Mouse (Mus musculus) heart, postnatal 0 days (tissue): Measurements from ENCODE around the gene Megf9. TPM values are rescaled to one million over a fixed set of nuclear protein-coding genes. Genes with fewer than 3 reads are reported as not detected.

ENCODE experiments used
- ATAC-seq: fragments of 200-750 bp; cut with Nextera tagmentation; 2 replicates; pipeline ENCODE4 v1.8.0; 2017; ENCODE audit warnings: low read depth, moderate number of reproducible peaks, moderate library complexity; ENCODE audit not compliant: insufficient read depth
- DNase-seq: peaks from one replicate; pipeline ENCODE4 v3.0.0-alpha.2; 2016; ENCODE audit warnings: low spot score
- H3K27ac ChIP-seq: fragments of 300-500 bp; sonication (generic); 2 replicates; pipeline ENCODE4 v1.5.1; 2014; ENCODE audit warnings: low read depth, mild to moderate bottlenecking
- H3K27me3 ChIP-seq: fragments of 300-500 bp; sonication (generic); 2 replicates; pipeline ENCODE4 v1.6.1; 2014; ENCODE audit warnings: low read length, mixed read lengths; ENCODE audit not compliant: control insufficient read depth, insufficient read depth
- H3K36me3 ChIP-seq: fragments of 300-500 bp; sonication (generic); replicated peaks from 2 replicates; pipeline ENCODE4 v1.6.1; 2014; ENCODE audit warnings: low read length, mixed read lengths; ENCODE audit not compliant: control insufficient read depth, insufficient read depth
- H3K4me1 ChIP-seq: fragments of 300-500 bp; sonication (generic); 2 replicates; pipeline ENCODE4 v1.6.1; 2014; ENCODE audit warnings: antibody characterized with exemption; ENCODE audit not compliant: control insufficient read depth, insufficient read depth
- H3K4me2 ChIP-seq: fragments of 300-500 bp; sonication (generic); 2 replicates; pipeline ENCODE4 v1.6.1; 2014; ENCODE audit warnings: low read depth, mild to moderate bottlenecking, low read length, moderate library complexity
- H3K4me3 ChIP-seq: fragments of 300-500 bp; sonication (generic); 2 replicates; pipeline ENCODE4 v1.5.1; 2014; ENCODE audit warnings: low read depth, low read length
- H3K9ac ChIP-seq: fragments of 300-500 bp; sonication (generic); replicated peaks from 2 replicates; pipeline ENCODE4 v1.6.1; 2014; ENCODE audit warnings: low read depth, low read length, mixed read lengths
- H3K9me3 ChIP-seq: fragments of 300-500 bp; sonication (generic); replicated peaks from 2 replicates; pipeline ENCODE4 v1.6.1; 2016; ENCODE audit warnings: low read length; ENCODE audit not compliant: control insufficient read depth
- CTCF ChIP-seq: IDR thresholded peaks from 2 replicates; pipeline ENCODE4 v1.5.1; 2016; ENCODE audit warnings: antibody characterized with exemption, control low read depth, low read depth
- EP300 ChIP-seq: IDR thresholded peaks from 2 replicates; pipeline ENCODE4 v1.6.1; 2016; ENCODE audit warnings: antibody characterized with exemption, low read depth
- WGBS: fragments of 180-500 bp; shearing (Covaris S2); extraction: QIAGEN DNeasy Blood & Tissue Kit; methylation state at CpG from one replicate; pipeline ENCODE4 v1.1.7; 2014; 5-methylcytosine and 5-hydroxymethylcytosine counted together
- polyA plus RNA-seq: library from polyadenylated mRNA; unstranded; fragments of >200 nt; fragmentation: Nextera tagmentation; extraction: Ambion mirVana; gene quantifications from 2 replicates; pipeline ENCODE4 v1.2.1, GENCODE M21; 2015
- total RNA-seq: library from RNA; depleted of rRNA; stranded (reverse); fragments of >200 nt; gene quantifications from 2 replicates; pipeline ENCODE4 v1.2.3, GENCODE M21; 2014; ENCODE audit warnings: low replicate concordance

The Megf9 gene
- total and polyA plus RNA-seq, 2 experiments from 2014 or later, result 3.3 to 10.8 TPM

- no peak overlapping the region for H3K27ac ChIP-seq
- H3K4me3 ChIP-seq, result no peak overlapping the region
- no peaks in the 10 kb centered on the region for H3K36me3 ChIP-seq
- no peaks in the 10 kb centered on the region for H3K9me3 ChIP-seq
- no peaks in the 10 kb centered on the region for H3K4me1 ChIP-seq
- no peak for DNase-seq
- no peak for ATAC-seq
- TF ChIP-seq CTCF (no peak), EP300 (no peak)
- no peaks in the 10 kb centered on the region for H3K27me3 ChIP-seq
- H3K4me2 ChIP-seq, result no peak overlapping the region
- H3K9ac ChIP-seq, result no peak overlapping the region
These were observed 73.4 kb downstream of the Megf9 start for GRCm38 (mm10) chr4:70461416-70461815.

DNA sequence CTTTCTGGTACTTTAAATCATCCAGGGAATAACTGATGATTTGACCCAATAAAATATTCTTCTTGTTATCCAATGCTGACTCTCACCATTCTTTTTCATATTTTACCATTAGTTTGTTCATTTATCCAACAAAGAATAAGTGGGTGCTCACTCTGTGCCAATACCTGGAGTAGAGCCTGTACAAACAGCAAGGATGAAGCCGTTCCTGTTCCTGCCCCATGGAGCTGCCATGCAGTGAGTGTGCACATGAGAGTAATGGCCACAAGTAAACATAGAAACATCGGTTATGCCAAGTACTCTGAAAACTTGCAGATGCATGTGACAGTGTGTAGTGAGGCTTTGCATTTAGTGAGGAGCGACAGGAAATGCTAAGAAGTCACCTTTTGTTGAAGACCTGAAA lies 82.6 kb downstream of the Megf9 start:
- H3K36me3 ChIP-seq, result 0 out of 2 replicates have a peak, but pooled peaks cover 5% of the 10 kb centered on the region
- TF ChIP-seq CTCF (no peak), EP300 (no peak)
- no peak for ATAC-seq
- H3K4me3 ChIP-seq, result no peak overlapping the region
- no peak overlapping the region for H3K4me2 ChIP-seq
- H3K27ac ChIP-seq, result no peak overlapping the region
- H3K9ac ChIP-seq, result no peak overlapping the region
- no peaks in the 10 kb centered on the region for H3K4me1 ChIP-seq
- DNase-seq, result no peak
- H3K27me3 ChIP-seq, result no peaks in the 10 kb centered on the region
- 82% methylated on average over 3 of the region's 3 CpGs for WGBS
- H3K9me3 ChIP-seq, result no peaks in the 10 kb centered on the region

DNA sequence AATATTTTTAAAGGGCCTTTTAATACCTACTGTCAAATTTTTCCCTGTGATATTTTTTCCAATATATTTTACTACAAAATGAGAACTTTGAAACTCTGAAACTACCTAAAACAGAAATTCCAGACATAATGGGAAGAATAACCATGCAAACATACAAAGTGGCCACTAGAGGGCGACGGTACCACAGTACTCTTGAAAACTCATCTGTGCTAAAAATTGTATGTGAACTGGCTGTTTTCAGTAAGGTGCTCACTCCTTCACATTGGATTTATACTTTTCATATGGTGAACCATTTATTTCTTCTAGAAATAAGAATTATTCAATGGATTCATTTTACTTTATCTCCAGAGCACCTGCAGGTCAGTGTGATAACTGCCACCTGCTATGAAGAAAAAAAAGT lies 83.0 kb downstream of the Megf9 start:
- DNase-seq (peak; percentile 53), ATAC-seq (no peak)
- Histone ChIP-seq H3K9ac (no peak overlapping the region), H3K9me3 (no peaks in the 10 kb centered on the region), H3K27ac (no peak overlapping the region), H3K36me3 (0 out of 2 replicates have a peak, but pooled peaks cover 5% of the 10 kb centered on the region), H3K27me3 (no peaks in the 10 kb centered on the region), H3K4me1 (no peaks in the 10 kb centered on the region), H3K4me2 (no peak overlapping the region), H3K4me3 (no peak overlapping the region)
- TF ChIP-seq CTCF (peak; percentile 89), EP300 (no peak)
- 0% methylated on average over 2 of the region's 2 CpGs for WGBS

DNA sequence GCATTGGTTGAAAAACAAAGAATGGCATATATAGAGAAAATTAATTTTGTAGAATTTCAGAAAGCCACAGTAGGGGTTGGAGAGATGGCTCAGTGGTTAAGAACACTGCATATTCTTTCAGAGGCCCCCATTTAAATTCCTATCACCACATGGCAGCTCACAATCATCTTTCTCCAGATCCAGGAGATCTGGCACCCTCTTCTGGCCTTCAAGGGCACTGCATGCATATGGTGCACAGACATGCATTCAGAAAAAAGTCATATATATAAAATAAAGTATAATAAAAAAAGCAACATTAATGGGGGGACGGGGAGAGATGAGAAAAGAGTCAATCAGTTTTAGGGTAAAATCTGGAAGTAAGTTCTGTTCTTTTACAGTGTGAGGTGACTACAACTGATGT lies 85.1 kb downstream of the Megf9 start:
- ATAC-seq, result no peak
- 79% methylated on average over 1 of the region's 1 CpGs for WGBS
- TF ChIP-seq EP300, result no peak
- no peak for TF ChIP-seq CTCF

GRCm38 (mm10) chr4:70446774-70447173 lies 88.0 kb downstream of the Megf9 start:
- ATAC-seq (no peak), DNase-seq (no peak)
- no peak overlapping the region for H3K9ac ChIP-seq
- no peak overlapping the region for H3K27ac ChIP-seq
- H3K36me3 ChIP-seq, result no peaks in the 10 kb centered on the region
- TF ChIP-seq CTCF (no peak), EP300 (no peak)
- no peaks in the 10 kb centered on the region for H3K4me1 ChIP-seq
- no peaks in the 10 kb centered on the region for H3K27me3 ChIP-seq
- 89% methylated on average over 3 of the region's 3 CpGs for WGBS
- H3K4me3 ChIP-seq, result no peak overlapping the region
- no peaks in the 10 kb centered on the region for H3K9me3 ChIP-seq
- H3K4me2 ChIP-seq, result no peak overlapping the region

More for the DNA sequence above, 85.1 kb downstream of the Megf9 start:
- no peaks in the 10 kb centered on the region for H3K9me3 ChIP-seq
- no peak overlapping the region for H3K9ac ChIP-seq
- H3K4me2 ChIP-seq, result no peak overlapping the region
- DNase-seq, result no peak
- H3K4me1 ChIP-seq, result no peaks in the 10 kb centered on the region
- no peaks in the 10 kb centered on the region for H3K36me3 ChIP-seq
- H3K27ac ChIP-seq, result no peak overlapping the region
- no peaks in the 10 kb centered on the region for H3K27me3 ChIP-seq
- no peak overlapping the region for H3K4me3 ChIP-seq

DNA sequence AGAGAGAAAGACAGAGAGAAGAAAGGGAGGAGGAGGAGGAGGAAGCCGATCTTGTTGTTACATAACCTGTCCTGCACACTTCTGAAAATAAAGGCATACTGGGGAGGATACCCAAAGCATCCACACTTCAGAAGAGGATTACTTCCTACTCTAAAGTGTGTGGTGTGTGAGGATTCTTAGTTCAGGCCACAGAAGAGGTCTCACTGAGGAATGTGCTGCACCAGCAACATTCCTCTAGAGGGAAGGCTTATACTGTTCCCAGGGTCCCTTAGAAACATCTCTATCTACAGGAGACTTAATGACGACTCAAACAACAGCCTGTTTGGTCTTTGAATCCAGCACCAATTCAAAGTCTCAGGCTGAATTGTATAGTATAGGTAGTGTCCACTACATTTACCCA lies 114.6 kb downstream of the Megf9 start:
- no peak for ATAC-seq

More for the DNA sequence above, 114.6 kb downstream of the Megf9 start:
- no peaks in the 10 kb centered on the region for H3K9me3 ChIP-seq
- H3K36me3 ChIP-seq, result no peaks in the 10 kb centered on the region
- 49% methylated on average over 2 of the region's 2 CpGs for WGBS
- TF ChIP-seq CTCF (no peak), EP300 (no peak)
- H3K9ac ChIP-seq, result no peak overlapping the region
- H3K4me3 ChIP-seq, result no peak overlapping the region
- H3K27me3 ChIP-seq, result no peaks in the 10 kb centered on the region
- H3K27ac ChIP-seq, result no peak overlapping the region
- no peak for DNase-seq
- H3K4me1 ChIP-seq, result no peaks in the 10 kb centered on the region
- no peak overlapping the region for H3K4me2 ChIP-seq
